Mouse (Mus musculus): ENCODE results near the gene Stxbp3. TPM values are rescaled to one million over a fixed set of nuclear protein-coding genes. Genes with fewer than 3 reads are reported as not detected.
A peak's percentile ranks its signal among the peaks of the same experiment; 100 is the strongest.

Stxbp3 gene
- polyA plus RNA-seq, 1 experiment from 2014 or later = 19.0 TPM

DNA sequence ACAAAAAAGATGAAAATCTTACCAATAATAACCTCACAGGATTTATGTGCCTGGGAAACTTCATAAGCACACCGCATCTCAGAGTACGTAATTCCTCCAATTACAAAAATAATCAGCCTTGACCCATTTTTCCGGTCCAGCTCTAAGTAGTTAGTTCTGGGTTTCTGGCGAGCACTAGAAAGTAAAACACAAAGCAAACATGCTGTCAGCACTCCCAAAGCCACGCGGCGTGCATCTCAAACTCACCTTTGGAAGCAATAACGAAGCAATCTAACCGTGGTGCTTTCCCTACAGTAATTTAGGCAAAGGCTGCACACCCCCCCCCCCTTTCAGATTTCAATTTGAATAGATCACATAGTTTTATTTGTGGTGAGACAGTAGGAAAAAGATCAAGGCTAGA, 45.5 kb downstream of the Stxbp3 start:
- no peaks in the 10 kb centered on the region for H3K9me3 ChIP-seq (replicated peaks)
- WGBS (ENCODE audit: insufficient replicate concordance) = 87% methylated on average over 9 of the region's 9 CpGs
- ATAC-seq (ENCODE audit: low read depth) (no peak), DNase-seq (no peak)
- no peak overlapping the region for H3K4me3 ChIP-seq (replicated peaks)
- no peak overlapping the region for H3K9ac ChIP-seq
- peaks cover 51% of the 10 kb centered on the region for H3K36me3 ChIP-seq
- no peak overlapping the region for H3K27ac ChIP-seq
- H3K27me3 ChIP-seq = no peaks in the 10 kb centered on the region
- H3K4me2 ChIP-seq = no peak overlapping the region
- H3K4me1 ChIP-seq (replicated peaks) = no peaks in the 10 kb centered on the region

DNA sequence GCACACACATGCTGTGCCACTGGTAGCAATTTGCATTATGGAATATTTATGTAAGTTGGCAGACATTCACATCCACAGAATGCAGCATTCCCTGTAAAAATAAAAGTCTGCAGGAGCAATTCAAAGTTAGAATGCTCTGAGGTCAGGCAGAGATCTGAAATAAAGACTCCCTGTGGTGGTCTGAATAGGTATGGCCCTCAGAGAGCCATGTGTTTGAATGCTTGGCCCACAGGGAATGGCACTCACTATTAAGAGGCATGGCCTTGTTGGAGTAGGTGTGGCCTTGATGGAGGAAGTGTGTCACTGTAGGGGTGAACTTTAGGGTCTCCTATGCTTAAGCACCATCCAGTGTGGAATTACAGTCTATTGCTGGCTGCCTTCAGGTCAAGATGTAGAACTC, 47.9 kb downstream of the Stxbp3 start:
- H3K27me3 ChIP-seq = no peaks in the 10 kb centered on the region
- H3K27ac ChIP-seq = no peak overlapping the region
- DNase-seq (no peak), ATAC-seq (ENCODE audit: low read depth) (no peak)
- peaks cover 34% of the 10 kb centered on the region for H3K36me3 ChIP-seq
- no peak overlapping the region for H3K4me3 ChIP-seq (replicated peaks)
- H3K9ac ChIP-seq = no peak overlapping the region
- peaks cover 11% of the 10 kb centered on the region for H3K4me1 ChIP-seq (replicated peaks)
- no peak overlapping the region for H3K4me2 ChIP-seq
- no peaks in the 10 kb centered on the region for H3K9me3 ChIP-seq (replicated peaks)

DNA sequence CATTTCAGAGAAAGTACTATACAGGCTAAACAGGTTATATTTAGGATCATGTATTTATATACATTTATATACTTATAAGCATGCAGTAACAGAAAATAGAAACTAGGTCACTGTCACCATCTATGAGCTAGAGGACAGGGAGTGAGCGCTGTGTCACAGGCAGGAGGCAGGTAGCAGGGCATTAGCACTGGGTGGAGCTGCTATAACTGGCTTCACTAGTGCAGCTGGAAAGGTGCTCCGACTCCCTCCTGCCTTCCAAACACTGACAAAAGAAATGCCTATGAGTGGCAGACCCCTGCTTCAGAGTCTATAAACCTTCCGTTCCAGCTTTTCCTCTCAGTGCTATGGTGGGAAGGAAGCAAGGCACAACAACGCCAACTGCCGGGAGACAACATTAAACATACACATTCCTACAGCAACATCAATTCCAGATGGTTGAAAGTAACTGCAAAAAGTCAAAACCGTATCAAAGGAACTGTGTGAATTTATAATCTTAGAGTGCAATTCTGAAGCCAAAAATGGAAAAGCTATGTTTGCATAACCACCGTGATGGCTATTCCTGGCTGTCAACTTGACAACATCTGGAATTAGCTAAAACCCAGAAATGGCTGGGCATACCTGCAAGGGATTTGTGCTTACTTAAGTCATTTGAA, 49.1 kb downstream of the Stxbp3 start:
- Histone ChIP-seq H3K9ac (no peak overlapping the region), H3K4me3 (replicated peaks) (no peak overlapping the region), H3K4me2 (no peak overlapping the region), H3K9me3 (replicated peaks) (no peaks in the 10 kb centered on the region), H3K27me3 (no peaks in the 10 kb centered on the region), H3K27ac (no peak overlapping the region), H3K36me3 (peaks cover 26% of the 10 kb centered on the region), H3K4me1 (replicated peaks) (peaks cover 11% of the 10 kb centered on the region)
- WGBS (ENCODE audit: insufficient replicate concordance) = 77% methylated on average over 7 of the region's 7 CpGs
- ATAC-seq (ENCODE audit: low read depth) = no peak
- no peak for DNase-seq

DNA sequence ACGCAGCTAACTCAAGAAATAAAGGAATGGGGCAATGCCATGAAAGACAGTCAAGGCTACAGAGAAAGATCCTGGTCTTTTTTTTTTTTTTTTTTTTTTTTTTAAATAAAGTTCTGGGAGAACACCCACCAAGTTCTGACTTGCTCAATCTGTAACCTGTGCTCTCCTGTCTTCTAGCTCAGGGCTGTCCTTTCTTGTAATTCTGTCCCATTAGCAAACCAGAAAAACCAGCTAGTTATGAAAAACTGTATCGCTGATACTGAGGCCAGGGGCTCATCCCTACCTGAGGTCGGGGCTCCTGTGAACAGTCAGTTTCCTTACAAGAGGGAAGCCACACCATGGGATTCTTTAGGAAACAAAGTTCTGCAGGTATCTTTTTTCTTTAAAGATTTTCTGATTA, 49.8 kb downstream of the Stxbp3 start:
- WGBS (ENCODE audit: insufficient replicate concordance) = 79% methylated on average over 3 of the region's 3 CpGs
- no peak overlapping the region for H3K27ac ChIP-seq
- peaks cover 20% of the 10 kb centered on the region for H3K36me3 ChIP-seq
- no peaks in the 10 kb centered on the region for H3K9me3 ChIP-seq (replicated peaks)
- ATAC-seq (ENCODE audit: low read depth) = no peak
- peaks cover 11% of the 10 kb centered on the region for H3K4me1 ChIP-seq (replicated peaks)
- no peak overlapping the region for H3K4me3 ChIP-seq (replicated peaks)
- no peak for DNase-seq
- H3K27me3 ChIP-seq = no peaks in the 10 kb centered on the region
- H3K4me2 ChIP-seq = no peak overlapping the region
- H3K9ac ChIP-seq = no peak overlapping the region

DNA sequence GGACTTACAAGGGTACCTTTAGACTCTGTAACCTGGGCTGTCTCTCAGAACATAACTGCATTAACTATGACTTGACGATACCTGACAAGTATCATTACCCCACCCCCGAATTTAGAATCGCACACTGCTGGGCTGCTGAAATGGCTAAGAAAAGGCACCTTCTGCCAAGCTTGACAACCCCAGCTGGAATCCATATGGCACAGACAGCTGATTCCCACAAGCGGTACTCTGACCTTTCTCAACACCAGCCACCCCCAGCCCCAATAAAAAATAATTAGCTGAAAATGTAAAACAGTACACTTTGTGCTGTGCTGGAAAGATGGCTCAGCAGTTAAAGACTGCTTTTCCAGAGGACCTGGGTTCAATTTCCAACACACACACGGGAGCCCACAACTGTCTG, 51.0 kb downstream of the Stxbp3 start:
- Histone ChIP-seq H3K36me3 (peaks cover 14% of the 10 kb centered on the region), H3K4me3 (replicated peaks) (no peak overlapping the region), H3K9me3 (replicated peaks) (no peaks in the 10 kb centered on the region), H3K27ac (no peak overlapping the region), H3K4me2 (no peak overlapping the region), H3K9ac (no peak overlapping the region), H3K27me3 (no peaks in the 10 kb centered on the region), H3K4me1 (replicated peaks) (peaks cover 11% of the 10 kb centered on the region)
- WGBS (ENCODE audit: insufficient replicate concordance) = 82% methylated on average over 5 of the region's 5 CpGs
- no peak for ATAC-seq (ENCODE audit: low read depth)
- no peak for DNase-seq

DNA sequence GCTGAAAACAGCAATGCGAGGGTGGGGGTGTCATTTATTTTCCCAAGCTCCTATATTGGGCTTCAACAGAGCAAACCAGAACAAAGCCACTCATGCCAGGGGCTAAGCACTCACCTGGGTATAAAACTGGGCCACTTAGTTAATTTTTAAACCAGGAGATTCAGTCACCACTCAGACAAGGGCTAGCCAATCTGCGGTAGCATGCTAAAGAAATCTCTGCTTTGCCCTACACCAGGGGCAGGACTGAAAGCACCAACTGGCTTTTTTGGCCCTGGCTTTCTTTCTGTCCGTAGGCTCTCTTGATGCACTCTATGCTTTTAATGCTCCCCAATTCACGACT, 51.9 kb downstream of the Stxbp3 start:
- 70% methylated on average over 4 of the region's 4 CpGs for WGBS (ENCODE audit: insufficient replicate concordance)
- Histone ChIP-seq H3K27ac (no peak overlapping the region), H3K36me3 (peaks cover 9% of the 10 kb centered on the region), H3K4me3 (replicated peaks) (no peak overlapping the region), H3K27me3 (no peaks in the 10 kb centered on the region), H3K4me1 (replicated peaks) (peaks cover 11% of the 10 kb centered on the region), H3K9ac (no peak overlapping the region), H3K9me3 (replicated peaks) (no peaks in the 10 kb centered on the region), H3K4me2 (no peak overlapping the region)
- DNase-seq (no peak), ATAC-seq (ENCODE audit: low read depth) (no peak)

DNA sequence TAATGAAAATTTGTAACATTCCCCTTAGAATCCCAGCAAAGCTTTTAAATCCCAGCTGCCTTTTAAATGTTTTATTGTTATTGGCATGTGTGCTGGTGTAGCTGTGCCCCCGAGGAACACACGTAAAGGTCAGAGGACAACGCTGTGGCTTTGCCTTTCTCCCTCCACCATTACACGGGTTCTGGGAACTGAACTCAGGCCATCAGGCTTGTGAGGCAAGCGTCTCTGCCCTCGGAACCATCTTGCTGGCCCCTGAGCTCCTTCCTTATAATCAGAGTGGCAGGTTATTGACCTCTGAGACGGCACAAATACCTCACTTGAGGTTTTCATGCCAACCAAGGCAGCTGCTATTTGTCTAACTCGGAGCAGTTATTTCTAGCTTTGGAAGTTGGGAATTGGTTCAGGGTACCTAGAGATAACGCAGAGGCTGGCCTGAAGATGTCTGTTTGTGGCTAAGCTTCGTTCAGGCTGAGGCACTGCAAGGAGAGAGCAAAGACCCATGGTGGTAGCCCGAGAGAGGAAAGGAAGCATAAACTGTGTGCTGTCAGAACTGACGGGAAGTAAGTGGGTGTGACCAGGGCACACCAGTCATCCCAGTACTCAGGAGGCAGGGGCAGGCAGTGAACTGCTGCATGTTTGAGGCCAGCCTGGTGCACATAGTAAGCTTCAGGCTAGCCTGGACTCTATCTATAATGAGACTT, 52.4 kb downstream of the Stxbp3 start:
- H3K9ac ChIP-seq = no peak overlapping the region
- peaks cover 9% of the 10 kb centered on the region for H3K36me3 ChIP-seq
- no peak overlapping the region for H3K27ac ChIP-seq
- peaks cover 11% of the 10 kb centered on the region for H3K4me1 ChIP-seq (replicated peaks)
- H3K27me3 ChIP-seq = no peaks in the 10 kb centered on the region
- no peak overlapping the region for H3K4me3 ChIP-seq (replicated peaks)
- 46% methylated on average over 12 of the region's 12 CpGs for WGBS (ENCODE audit: insufficient replicate concordance)
- no peak overlapping the region for H3K4me2 ChIP-seq
- 0 out of 2 replicates have a peak, but pooled peaks have one; percentile 31 for ATAC-seq (ENCODE audit: low read depth)
- H3K9me3 ChIP-seq (replicated peaks) = no peaks in the 10 kb centered on the region
- no peak for DNase-seq

DNA sequence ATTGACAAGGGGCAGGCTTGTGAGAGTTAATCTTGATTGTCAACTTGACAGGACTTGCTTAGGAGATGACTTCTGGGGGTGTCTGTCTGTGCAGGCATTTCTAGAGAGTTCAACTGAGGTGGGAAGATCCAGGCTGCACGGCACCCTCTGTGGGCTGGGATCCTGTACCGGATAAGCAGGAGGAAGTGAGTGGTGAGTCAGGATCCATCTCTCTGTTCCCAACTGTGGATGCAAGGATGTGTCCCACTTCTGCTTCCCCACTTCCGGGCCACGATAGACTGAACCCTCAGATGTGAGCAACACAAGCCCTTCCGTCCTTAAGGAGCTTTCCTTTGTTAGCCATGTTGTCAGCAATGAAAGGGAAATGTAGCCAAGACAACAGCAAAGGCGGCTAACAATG, 53.8 kb downstream of the Stxbp3 start:
- Histone ChIP-seq H3K9me3 (replicated peaks) (no peaks in the 10 kb centered on the region), H3K36me3 (no peaks in the 10 kb centered on the region), H3K4me1 (replicated peaks) (peaks cover 11% of the 10 kb centered on the region), H3K9ac (no peak overlapping the region), H3K4me2 (no peak overlapping the region), H3K27me3 (no peaks in the 10 kb centered on the region), H3K27ac (no peak overlapping the region), H3K4me3 (replicated peaks) (no peak overlapping the region)
- 59% methylated on average over 6 of the region's 6 CpGs for WGBS (ENCODE audit: insufficient replicate concordance)
- ATAC-seq (ENCODE audit: low read depth) (no peak), DNase-seq (no peak)

DNA sequence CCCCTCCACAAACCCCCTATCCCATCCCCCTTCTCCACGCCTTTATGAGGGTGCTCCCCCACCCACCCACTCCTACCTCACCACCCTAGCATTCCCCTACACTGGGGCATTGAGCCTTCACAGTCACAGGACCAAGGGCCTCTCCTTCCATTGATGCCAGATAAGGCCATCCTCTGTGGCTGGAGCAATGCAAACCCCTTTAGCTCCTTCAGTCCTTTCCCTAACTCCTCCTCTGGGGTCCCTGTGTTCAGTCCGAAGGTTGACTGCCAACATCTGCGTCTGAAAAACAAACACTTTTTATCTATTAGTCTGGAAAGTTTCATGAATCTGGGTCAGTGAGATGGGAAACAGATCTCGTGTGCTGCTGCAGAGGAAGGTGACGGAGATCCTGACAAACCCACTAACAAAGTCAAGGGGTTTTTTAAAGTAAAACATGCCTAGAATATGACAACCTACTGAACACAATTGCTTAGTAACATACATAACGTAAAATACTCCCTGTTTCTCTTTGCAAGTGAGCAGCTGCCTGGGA, 57.9 kb downstream of the Stxbp3 start:
- no peak for DNase-seq
- Histone ChIP-seq H3K4me3 (replicated peaks) (no peak overlapping the region), H3K27ac (no peak overlapping the region), H3K27me3 (no peaks in the 10 kb centered on the region), H3K9ac (no peak overlapping the region), H3K9me3 (replicated peaks) (no peaks in the 10 kb centered on the region), H3K4me1 (replicated peaks) (no peaks in the 10 kb centered on the region; the same call in 1 of the 2 replicates), H3K4me2 (no peak overlapping the region), H3K36me3 (no peaks in the 10 kb centered on the region)
- ATAC-seq (ENCODE audit: low read depth) = no peak
- 54% methylated on average over 6 of the region's 6 CpGs for WGBS (ENCODE audit: insufficient replicate concordance)

DNA sequence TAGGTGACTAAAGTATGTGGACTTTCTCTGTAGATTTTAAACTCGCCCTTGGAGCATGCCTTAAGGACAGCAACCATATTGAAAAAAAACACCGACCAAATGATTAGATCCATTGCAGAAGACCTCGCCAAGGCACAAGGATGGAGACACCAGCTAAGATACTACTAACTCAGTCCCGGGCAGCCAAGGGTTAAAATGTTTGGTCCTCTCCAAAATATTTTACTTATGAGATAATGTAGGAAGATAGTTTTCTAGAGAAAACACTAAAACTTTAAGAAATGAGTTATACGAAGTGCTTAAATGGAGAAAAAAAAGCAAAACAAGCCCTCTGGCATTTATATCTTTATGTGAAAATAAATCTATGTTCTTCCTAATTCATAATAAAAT, 58.4 kb downstream of the Stxbp3 start:
- ATAC-seq (ENCODE audit: low read depth) (no peak), DNase-seq (no peak)
- no peaks in the 10 kb centered on the region for H3K27me3 ChIP-seq
- no peak overlapping the region for H3K27ac ChIP-seq
- H3K36me3 ChIP-seq = no peaks in the 10 kb centered on the region
- no peaks in the 10 kb centered on the region; the same call in 1 of the 2 replicates for H3K4me1 ChIP-seq (replicated peaks)
- no peak overlapping the region for H3K9ac ChIP-seq
- no peak overlapping the region for H3K4me3 ChIP-seq (replicated peaks)
- 59% methylated on average over 5 of the region's 5 CpGs for WGBS (ENCODE audit: insufficient replicate concordance)
- H3K9me3 ChIP-seq (replicated peaks) = no peaks in the 10 kb centered on the region
- H3K4me2 ChIP-seq = no peak overlapping the region

DNA sequence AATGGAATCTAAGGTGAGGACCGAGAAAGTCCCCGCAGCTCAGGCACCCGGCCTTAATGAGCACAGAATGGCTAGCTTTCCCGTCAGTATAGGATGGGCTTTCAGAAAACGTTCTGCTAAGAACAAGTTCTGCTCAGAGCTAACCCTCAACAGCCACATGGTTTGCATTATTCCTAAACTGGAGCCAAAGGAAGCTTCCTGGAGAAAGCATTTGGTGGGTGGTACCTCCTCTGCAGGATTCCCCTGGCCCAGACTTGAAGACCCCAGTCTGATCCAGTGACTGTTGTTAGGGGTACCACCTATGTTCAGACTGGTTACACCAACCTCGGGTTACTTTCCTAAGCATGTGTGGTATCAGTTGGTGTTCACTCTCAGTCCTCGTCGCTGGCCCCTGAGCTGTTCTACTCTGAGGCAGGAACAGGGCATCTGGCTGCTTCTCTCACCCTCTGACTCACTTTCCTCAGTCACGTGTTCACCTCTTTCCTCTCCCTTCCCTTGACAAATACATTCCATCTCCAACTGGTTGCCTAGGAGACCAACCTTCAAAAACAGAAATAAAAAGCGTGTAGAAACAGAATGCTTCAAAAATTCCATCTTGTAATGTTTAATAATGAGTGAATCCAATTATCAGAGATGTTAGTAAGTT, 59.0 kb downstream of the Stxbp3 start:
- Histone ChIP-seq H3K4me3 (replicated peaks) (no peak overlapping the region), H3K27me3 (no peaks in the 10 kb centered on the region), H3K9ac (no peak overlapping the region), H3K4me1 (replicated peaks) (no peaks in the 10 kb centered on the region; the same call in 1 of the 2 replicates), H3K4me2 (no peak overlapping the region), H3K36me3 (no peaks in the 10 kb centered on the region), H3K9me3 (replicated peaks) (no peaks in the 10 kb centered on the region), H3K27ac (no peak overlapping the region)
- ATAC-seq (ENCODE audit: low read depth) = no peak
- no peak for DNase-seq
- 64% methylated on average over 10 of the region's 10 CpGs for WGBS (ENCODE audit: insufficient replicate concordance)
